Mouse (Mus musculus): ENCODE measurements around the gene Tenm2. TPM values are rescaled to one million over a fixed set of nuclear protein-coding genes. Genes with fewer than 3 reads are reported as not detected.

Gene Tenm2
- polyA plus RNA-seq, 1 experiment from 2014 or later = 1.8 TPM

GRCm38 (mm10) chr11:37046671-37047070 is 189.1 kb downstream of the Tenm2 start:
- Histone ChIP-seq H3K36me3 (replicated peaks) (no peaks in the 10 kb centered on the region), H3K27ac (no peak overlapping the region), H3K4me1 (peaks cover 19% of the 10 kb centered on the region), H3K4me3 (no peak overlapping the region), H3K27me3 (ENCODE audit: poor library complexity, severe bottlenecking) (no peaks in the 10 kb centered on the region; the same call in 1 of the 2 replicates), H3K9me3 (no peaks in the 10 kb centered on the region)
- no peak for DNase-seq (ENCODE audit: extremely low spot score, low spot score)
- 62% methylated on average over 5 of the region's 5 CpGs for WGBS

GRCm38 (mm10) chr11:37041259-37041658 is 194.5 kb downstream of the Tenm2 start:
- Histone ChIP-seq H3K36me3 (replicated peaks) (no peaks in the 10 kb centered on the region), H3K27me3 (ENCODE audit: poor library complexity, severe bottlenecking) (no peaks in the 10 kb centered on the region; the same call in 1 of the 2 replicates), H3K9me3 (no peaks in the 10 kb centered on the region), H3K4me1 (peaks cover 45% of the 10 kb centered on the region), H3K4me3 (no peak overlapping the region), H3K27ac (no peak overlapping the region)
- DNase-seq (ENCODE audit: extremely low spot score, low spot score) = no peak
- 68% methylated on average over 4 of the region's 4 CpGs for WGBS

GRCm38 (mm10) chr11:37039283-37039682 is 196.5 kb downstream of the Tenm2 start:
- WGBS = 91% methylated on average over 3 of the region's 3 CpGs
- Histone ChIP-seq H3K4me1 (peaks cover 45% of the 10 kb centered on the region), H3K27ac (no peak overlapping the region), H3K36me3 (replicated peaks) (no peaks in the 10 kb centered on the region), H3K9me3 (no peaks in the 10 kb centered on the region), H3K4me3 (no peak overlapping the region), H3K27me3 (ENCODE audit: poor library complexity, severe bottlenecking) (no peaks in the 10 kb centered on the region; the same call in 1 of the 2 replicates)
- no peak for DNase-seq (ENCODE audit: extremely low spot score, low spot score)

GRCm38 (mm10) chr11:37031305-37032055 is 204.3 kb downstream of the Tenm2 start:
- Histone ChIP-seq H3K9me3 (no peaks in the 10 kb centered on the region), H3K27me3 (ENCODE audit: poor library complexity, severe bottlenecking) (peaks cover 15% of the 10 kb centered on the region), H3K4me3 (no peak overlapping the region), H3K4me1 (peaks cover 13% of the 10 kb centered on the region), H3K27ac (no peak overlapping the region), H3K36me3 (replicated peaks) (no peaks in the 10 kb centered on the region)
- 35% methylated on average over 7 of the region's 7 CpGs for whole genome bisulfite sequencing
- DNase-seq (ENCODE audit: extremely low spot score, low spot score) = peak; percentile 15

- DNase-seq (ENCODE audit: extremely low spot score, low spot score) = no peak
- Histone ChIP-seq H3K36me3 (replicated peaks) (no peaks in the 10 kb centered on the region), H3K4me1 (no peaks in the 10 kb centered on the region), H3K27me3 (ENCODE audit: poor library complexity, severe bottlenecking) (no peaks in the 10 kb centered on the region), H3K9me3 (no peaks in the 10 kb centered on the region), H3K4me3 (no peak overlapping the region), H3K27ac (no peak overlapping the region)
- WGBS = 78% methylated on average over 1 of the region's 1 CpGs
Measured at GRCm38 (mm10) chr11:37011900-37012299, 223.9 kb downstream of the Tenm2 start.

- no peak for DNase-seq (ENCODE audit: extremely low spot score, low spot score)
- Histone ChIP-seq H3K36me3 (replicated peaks) (no peaks in the 10 kb centered on the region), H3K4me3 (no peak overlapping the region), H3K9me3 (no peaks in the 10 kb centered on the region), H3K4me1 (0 out of 2 replicates have a peak, but pooled peaks cover 3% of the 10 kb centered on the region), H3K27me3 (ENCODE audit: poor library complexity, severe bottlenecking) (no peaks in the 10 kb centered on the region), H3K27ac (no peak overlapping the region)
- 81% methylated on average over 1 of the region's 1 CpGs for WGBS
Measured at GRCm38 (mm10) chr11:37009243-37009642, 226.5 kb downstream of the Tenm2 start.

- Histone ChIP-seq H3K4me3 (no peak overlapping the region), H3K27me3 (ENCODE audit: poor library complexity, severe bottlenecking) (no peaks in the 10 kb centered on the region), H3K9me3 (no peaks in the 10 kb centered on the region), H3K4me1 (peaks cover 8% of the 10 kb centered on the region), H3K27ac (no peak overlapping the region), H3K36me3 (replicated peaks) (no peaks in the 10 kb centered on the region)
- 76% methylated on average over 3 of the region's 3 CpGs for WGBS
- DNase-seq (ENCODE audit: extremely low spot score, low spot score) = no peak
Measured at GRCm38 (mm10) chr11:36997668-36998067, 238.1 kb downstream of the Tenm2 start.

GRCm38 (mm10) chr11:36990895-36991294 is 244.9 kb downstream of the Tenm2 start:
- H3K4me3 ChIP-seq = no peak overlapping the region
- WGBS = 82% methylated on average over 3 of the region's 3 CpGs
- no peak for DNase-seq (ENCODE audit: extremely low spot score, low spot score)

GRCm38 (mm10) chr11:36988776-36989565 is 246.8 kb downstream of the Tenm2 start:
- peaks cover 9% of the 10 kb centered on the region; the same call in 1 of the 2 replicates for H3K4me1 ChIP-seq
- peak; percentile 20 for DNase-seq (ENCODE audit: extremely low spot score, low spot score)
- WGBS = 43% methylated on average over 5 of the region's 5 CpGs

More at GRCm38 (mm10) chr11:36990895-36991294, 244.9 kb downstream of the Tenm2 start:
- H3K27me3 ChIP-seq (ENCODE audit: poor library complexity, severe bottlenecking) = 0 out of 2 replicates have a peak, but pooled peaks cover 6% of the 10 kb centered on the region
- H3K4me1 ChIP-seq = peaks cover 9% of the 10 kb centered on the region; the same call in 1 of the 2 replicates
- no peaks in the 10 kb centered on the region for H3K36me3 ChIP-seq (replicated peaks)
- no peaks in the 10 kb centered on the region for H3K9me3 ChIP-seq
- no peak overlapping the region for H3K27ac ChIP-seq

GRCm38 (mm10) chr11:36974142-36974541 is 261.6 kb downstream of the Tenm2 start:
- no peak for DNase-seq (ENCODE audit: extremely low spot score, low spot score)
- Histone ChIP-seq H3K27me3 (ENCODE audit: poor library complexity, severe bottlenecking) (no peaks in the 10 kb centered on the region), H3K36me3 (replicated peaks) (no peaks in the 10 kb centered on the region), H3K27ac (no peak overlapping the region), H3K9me3 (no peaks in the 10 kb centered on the region), H3K4me3 (no peak overlapping the region), H3K4me1 (no peaks in the 10 kb centered on the region)
- WGBS = 82% methylated on average over 2 of the region's 2 CpGs

More at GRCm38 (mm10) chr11:36988776-36989565, 246.8 kb downstream of the Tenm2 start:
- H3K4me3 ChIP-seq = no peak overlapping the region
- no peaks in the 10 kb centered on the region for H3K9me3 ChIP-seq
- 0 out of 2 replicates have a peak overlapping the region, but pooled peaks have one; percentile 25 for H3K27ac ChIP-seq
- 0 out of 2 replicates have a peak, but pooled peaks cover 6% of the 10 kb centered on the region for H3K27me3 ChIP-seq (ENCODE audit: poor library complexity, severe bottlenecking)
- no peaks in the 10 kb centered on the region for H3K36me3 ChIP-seq (replicated peaks)

GRCm38 (mm10) chr11:36958102-36958501 is 277.7 kb downstream of the Tenm2 start:
- no peak overlapping the region for H3K27ac ChIP-seq
- DNase-seq (ENCODE audit: extremely low spot score, low spot score) = no peak
- H3K9me3 ChIP-seq = no peaks in the 10 kb centered on the region
- no peaks in the 10 kb centered on the region for H3K4me1 ChIP-seq
- no peaks in the 10 kb centered on the region for H3K27me3 ChIP-seq (ENCODE audit: poor library complexity, severe bottlenecking)
- no peaks in the 10 kb centered on the region for H3K36me3 ChIP-seq (replicated peaks)
- H3K4me3 ChIP-seq = no peak overlapping the region
- 81% methylated on average over 5 of the region's 5 CpGs for WGBS

GRCm38 (mm10) chr11:36941429-36941828 is 294.3 kb downstream of the Tenm2 start:
- H3K4me3 ChIP-seq = no peak overlapping the region
- H3K4me1 ChIP-seq = peaks cover 28% of the 10 kb centered on the region
- no peaks in the 10 kb centered on the region for H3K9me3 ChIP-seq
- DNase-seq (ENCODE audit: extremely low spot score, low spot score) = no peak
- 89% methylated on average over 6 of the region's 6 CpGs for WGBS
- no peak overlapping the region for H3K27ac ChIP-seq
- H3K36me3 ChIP-seq (replicated peaks) = no peaks in the 10 kb centered on the region
- no peaks in the 10 kb centered on the region for H3K27me3 ChIP-seq (ENCODE audit: poor library complexity, severe bottlenecking)

Data from forebrain, embryonic 10.5 days (tissue).